Mouse (Mus musculus): Measurements from ENCODE around the gene Tead2.

DNA sequence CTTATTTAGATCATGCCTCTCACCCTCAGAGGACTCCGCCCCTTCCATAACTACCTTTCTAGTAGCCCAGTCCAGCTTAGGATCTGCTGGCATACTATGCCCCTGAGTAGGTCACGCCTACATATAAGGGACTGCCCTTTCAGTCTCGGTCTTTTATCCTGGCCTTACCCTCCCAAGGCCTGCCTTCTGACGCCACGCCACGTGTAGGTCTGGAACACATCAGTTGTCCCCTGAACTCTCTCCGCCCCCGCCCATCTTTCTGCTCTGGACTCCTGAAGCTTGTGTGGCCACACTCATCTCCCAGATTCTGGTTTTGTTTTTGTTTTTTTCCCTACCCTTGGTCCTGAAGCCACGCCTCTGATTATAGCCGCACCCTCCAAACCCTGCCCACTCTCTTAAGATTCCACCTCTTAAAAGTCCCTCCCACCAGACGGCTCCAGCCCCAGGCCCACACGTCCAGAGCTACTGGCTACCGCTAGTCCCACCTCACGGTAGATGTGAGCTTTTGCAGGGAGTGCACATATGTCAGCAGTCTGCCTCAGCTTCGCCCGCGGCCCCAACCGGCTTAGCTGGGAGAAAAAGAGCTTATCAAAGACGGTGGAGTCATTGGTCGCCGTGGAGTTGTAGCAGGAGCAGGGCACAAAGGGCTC is 19.5 kb downstream of the Tead2 start:
- no peak for TF ChIP-seq CTCF (IDR thresholded peaks at IDR 0.05; ENCODE audit: low read depth, low read length)
- no peak for TF ChIP-seq POLR2A (IDR thresholded peaks at IDR 0.05; ENCODE audit: borderline replicate concordance, low read depth, low read length)
